Mouse (Mus musculus) kidney, adult 2 months (tissue): ENCODE results near the gene Ccdc62.

ENCODE experiments used
- CTCF ChIP-seq: fragments of 200-500 bp; conservative IDR thresholded peaks from 2 replicates; pipeline ENCODE4 v1.5.1; 2011; ENCODE audit warnings: low read depth, mild to moderate bottlenecking, control low read depth, low read length, moderate library complexity, mixed read lengths; ENCODE audit not compliant: insufficient read depth, insufficient read length
- POLR2A ChIP-seq: fragments of 200-500 bp; IDR thresholded peaks from one replicate; pipeline ENCODE4 v1.6.1; 2011; ENCODE audit warnings: low read depth, low read length, control low read depth

DNA sequence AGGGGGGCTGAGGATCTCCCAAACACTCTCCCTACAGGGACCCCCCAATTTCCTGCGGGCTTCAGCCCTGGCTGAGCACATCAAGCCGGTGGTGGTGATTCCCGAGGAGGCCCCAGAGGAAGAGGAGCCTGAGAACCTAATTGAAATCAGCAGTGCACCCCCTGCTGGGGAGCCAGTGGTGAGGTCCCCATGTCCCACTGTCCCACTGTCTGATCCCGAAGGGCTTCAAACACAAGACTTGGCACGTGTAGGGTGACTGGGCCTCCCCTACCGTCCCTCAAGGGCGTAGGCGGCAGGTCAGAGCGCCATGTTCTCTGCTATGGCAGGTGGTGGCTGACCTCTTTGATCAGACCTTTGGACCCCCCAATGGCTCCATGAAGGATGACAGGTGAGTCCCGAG is 65.7 kb downstream of the Ccdc62 start:
- no peak for TF ChIP-seq CTCF
- TF ChIP-seq POLR2A = no peak
